Mouse (Mus musculus) CH12.LX (cell line): Measurements from ENCODE around the gene Hdac5.

Experiments
- CTCF ChIP-seq, 2 experiments: IDR thresholded peaks in 1 of 2; conservative IDR thresholded peaks in 1 of 2; 2 replicates each; pipeline ENCODE4 v1.5.1; 2011 to 2012; ENCODE audit warnings: low read depth in 2 of 2, low read length in 2 of 2, improper control_type of control experiment in 1 of 2, inconsistent platforms in 1 of 2, mild to moderate bottlenecking in 1 of 2, moderate library complexity in 1 of 2
- EP300 ChIP-seq: IDR thresholded peaks from 2 replicates; pipeline ENCODE4 v1.6.1; 2011; ENCODE audit warnings: low read length, improper control_type of control experiment
- ETS1 ChIP-seq: conservative IDR thresholded peaks from 2 replicates; pipeline ENCODE4 v1.6.1; 2012; ENCODE audit warnings: low read depth, mild to moderate bottlenecking, inconsistent platforms, low read length, improper control_type of control experiment, moderate library complexity
- GABPA ChIP-seq: IDR thresholded peaks from 2 replicates; pipeline ENCODE4 v1.6.1; 2012; ENCODE audit warnings: low read depth, low read length, improper control_type of control experiment, inconsistent platforms; ENCODE audit not compliant: insufficient replicate concordance
- MAX ChIP-seq: IDR thresholded peaks from 2 replicates; pipeline ENCODE4 v1.6.1; 2011; ENCODE audit warnings: low read length, improper control_type of control experiment
- MAZ ChIP-seq: IDR thresholded peaks from 2 replicates; pipeline ENCODE4 v1.6.1; 2012; ENCODE audit warnings: low read depth, mild to moderate bottlenecking, inconsistent platforms, low read length, improper control_type of control experiment, moderate library complexity
- MEF2A ChIP-seq: IDR thresholded peaks from 2 replicates; pipeline ENCODE4 v1.6.1; 2014; ENCODE audit warnings: low read depth, mild to moderate bottlenecking, inconsistent platforms, low read length, improper control_type of control experiment, borderline replicate concordance
- MXI1 ChIP-seq: IDR thresholded peaks from 2 replicates; pipeline ENCODE4 v1.6.1; 2011; ENCODE audit warnings: mild to moderate bottlenecking, low read depth, low read length, improper control_type of control experiment
- MYC ChIP-seq: IDR thresholded peaks from 2 replicates; pipeline ENCODE4 v1.6.1; 2011; ENCODE audit warnings: low read depth, mild to moderate bottlenecking, improper control_type of control experiment, low read length
- NELFE ChIP-seq: IDR thresholded peaks from 2 replicates; pipeline ENCODE4 v1.6.1; 2011; ENCODE audit warnings: low read depth, low read length, improper control_type of control experiment
- POLR2A ChIP-seq: IDR thresholded peaks from 2 replicates; pipeline ENCODE4 v1.6.1; 2011; ENCODE audit warnings: low read depth, mild to moderate bottlenecking, improper control_type of control experiment, low read length
- ZNF384 ChIP-seq: IDR thresholded peaks from 2 replicates; pipeline ENCODE4 v1.6.1; 2012; ENCODE audit warnings: low read depth, low read length, improper control_type of control experiment, inconsistent platforms

DNA sequence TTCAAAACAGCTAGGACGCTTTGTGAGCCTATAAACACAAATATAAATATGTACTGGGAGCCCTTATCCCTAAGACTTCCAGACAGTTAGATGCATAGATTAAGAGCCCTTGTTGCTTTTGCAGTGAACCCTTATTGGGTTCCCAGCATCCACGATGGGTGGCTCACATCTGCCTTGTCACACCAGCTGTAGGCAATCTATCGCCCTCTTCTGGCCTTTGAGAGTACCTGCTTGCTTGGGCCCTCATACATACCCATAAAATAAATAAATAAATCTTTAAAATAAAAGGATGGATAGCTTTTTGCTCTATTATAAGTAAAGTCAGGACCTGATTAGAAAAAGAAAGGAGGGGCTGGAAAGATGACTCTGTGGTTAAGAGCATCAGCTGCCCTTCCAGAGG lies 28.6 kb upstream of the Hdac5 start:
- TF ChIP-seq CTCF (conservative IDR thresholded peaks at IDR 0.05 in 1 of 2, IDR thresholded peaks at IDR 0.05 in 1 of 2; ENCODE audit: low read depth in 2 of 2, low read length in 2 of 2): peak in 1 of 2 experiments; percentile 47; a peak in 3 of 4 replicates
- TF ChIP-seq EP300: no peak
- TF ChIP-seq MAZ: no peak
- TF ChIP-seq MYC: no peak
- TF ChIP-seq POLR2A: no peak
- no peak for TF ChIP-seq NELFE
- no peak for TF ChIP-seq ETS1
- TF ChIP-seq MEF2A: no peak
- no peak for TF ChIP-seq MAX
- no peak for TF ChIP-seq GABPA
- no peak for TF ChIP-seq MXI1
- no peak for TF ChIP-seq ZNF384
